Mouse (Mus musculus) embryonic facial prominence, embryonic 15.5 days (tissue): ENCODE measurements at regions not wholly inside any gene's neighbourhood (a gene's known extent, or its start where the extent isn't known, plus 50 kb on each side); places are given as distances from the start of the nearest gene placed in this dataset.

ENCODE experiments used
- ATAC-seq: fragments of 200-750 bp; cut with Nextera tagmentation; 2 replicates; pipeline ENCODE4 v1.8.0; 2017; ENCODE audit warnings: low read depth, moderate TSS enrichment; ENCODE audit not compliant: insufficient number of reproducible peaks, low FRiP score, low TSS enrichment
- H3K27ac ChIP-seq: fragments of 300-500 bp; sonication (generic); replicated peaks from 2 replicates; pipeline ENCODE4 v1.5.1; 2015; ENCODE audit warnings: mild to moderate bottlenecking, inconsistent platforms
- H3K27me3 ChIP-seq: fragments of 300-500 bp; sonication (generic); 2 replicates; pipeline ENCODE4 v1.6.1; 2015; ENCODE audit warnings: inconsistent platforms
- H3K36me3 ChIP-seq: fragments of 300-500 bp; sonication (generic); 2 replicates; pipeline ENCODE4 v1.6.1; 2015; ENCODE audit warnings: mild to moderate bottlenecking, inconsistent platforms
- H3K4me1 ChIP-seq: fragments of 300-500 bp; sonication (generic); 2 replicates; pipeline ENCODE4 v1.6.1; 2015; ENCODE audit warnings: inconsistent platforms
- H3K4me2 ChIP-seq: fragments of 300-500 bp; sonication (generic); replicated peaks from 2 replicates; pipeline ENCODE4 v1.6.1; 2015; ENCODE audit warnings: mild to moderate bottlenecking, inconsistent platforms
- H3K4me3 ChIP-seq: fragments of 300-500 bp; sonication (generic); replicated peaks from 2 replicates; pipeline ENCODE4 v1.5.1; 2015; ENCODE audit warnings: mild to moderate bottlenecking, inconsistent platforms
- H3K9ac ChIP-seq: fragments of 300-500 bp; sonication (generic); 2 replicates; pipeline ENCODE4 v1.6.1; 2015; ENCODE audit warnings: inconsistent platforms
- H3K9me3 ChIP-seq: fragments of 300-500 bp; sonication (generic); replicated peaks from 2 replicates; pipeline ENCODE4 v1.6.1; 2016; ENCODE audit warnings: inconsistent platforms
- WGBS: fragments of 180-500 bp; shearing (Covaris S2); methylation state at CpG from one replicate; pipeline ENCODE4 v1.1.7; 2015; 5-methylcytosine and 5-hydroxymethylcytosine counted together

GRCm38 (mm10) chr3:61466641-61467040 lies 100.9 kb upstream of the B430305J03Rik start:
- no peak overlapping the region for H3K4me2 ChIP-seq
- no peak overlapping the region for H3K9ac ChIP-seq
- no peak overlapping the region for H3K4me3 ChIP-seq
- H3K27ac ChIP-seq = no peak overlapping the region
- no peaks in the 10 kb centered on the region for H3K9me3 ChIP-seq
- WGBS = 56% methylated on average over 2 of the region's 2 CpGs
- H3K4me1 ChIP-seq = no peaks in the 10 kb centered on the region
- no peak for ATAC-seq
- no peaks in the 10 kb centered on the region for H3K36me3 ChIP-seq
- no peaks in the 10 kb centered on the region for H3K27me3 ChIP-seq

GRCm38 (mm10) chr3:61460076-61460475 lies 94.3 kb upstream of the B430305J03Rik start:
- no peak overlapping the region for H3K4me3 ChIP-seq

GRCm38 (mm10) chr3:61456598-61456997 lies 90.8 kb upstream of the B430305J03Rik start:
- no peaks in the 10 kb centered on the region for H3K27me3 ChIP-seq
- H3K9ac ChIP-seq = no peak overlapping the region
- H3K4me3 ChIP-seq = no peak overlapping the region
- WGBS = 84% methylated on average over 2 of the region's 2 CpGs
- no peaks in the 10 kb centered on the region for H3K4me1 ChIP-seq
- no peak overlapping the region for H3K27ac ChIP-seq
- H3K4me2 ChIP-seq = no peak overlapping the region
- H3K9me3 ChIP-seq = no peaks in the 10 kb centered on the region
- H3K36me3 ChIP-seq = no peaks in the 10 kb centered on the region
- ATAC-seq = no peak

More at GRCm38 (mm10) chr3:61460076-61460475, 94.3 kb upstream of the B430305J03Rik start:
- H3K27ac ChIP-seq = no peak overlapping the region
- H3K4me2 ChIP-seq = no peak overlapping the region
- H3K36me3 ChIP-seq = no peaks in the 10 kb centered on the region
- no peak overlapping the region for H3K9ac ChIP-seq
- no peaks in the 10 kb centered on the region for H3K4me1 ChIP-seq
- no peak for ATAC-seq
- no peaks in the 10 kb centered on the region for H3K27me3 ChIP-seq
- H3K9me3 ChIP-seq = no peaks in the 10 kb centered on the region

- ATAC-seq = no peak
- no peak overlapping the region for H3K4me3 ChIP-seq
- H3K36me3 ChIP-seq = no peaks in the 10 kb centered on the region
- H3K9ac ChIP-seq = no peak overlapping the region
- no peak overlapping the region for H3K27ac ChIP-seq
- no peak overlapping the region for H3K4me2 ChIP-seq
- WGBS = 79% methylated on average over 2 of the region's 2 CpGs
- no peaks in the 10 kb centered on the region for H3K27me3 ChIP-seq
- no peaks in the 10 kb centered on the region for H3K4me1 ChIP-seq
- no peaks in the 10 kb centered on the region for H3K9me3 ChIP-seq
Measured at GRCm38 (mm10) chr3:61442000-61442739, 76.4 kb upstream of the B430305J03Rik start.

DNA sequence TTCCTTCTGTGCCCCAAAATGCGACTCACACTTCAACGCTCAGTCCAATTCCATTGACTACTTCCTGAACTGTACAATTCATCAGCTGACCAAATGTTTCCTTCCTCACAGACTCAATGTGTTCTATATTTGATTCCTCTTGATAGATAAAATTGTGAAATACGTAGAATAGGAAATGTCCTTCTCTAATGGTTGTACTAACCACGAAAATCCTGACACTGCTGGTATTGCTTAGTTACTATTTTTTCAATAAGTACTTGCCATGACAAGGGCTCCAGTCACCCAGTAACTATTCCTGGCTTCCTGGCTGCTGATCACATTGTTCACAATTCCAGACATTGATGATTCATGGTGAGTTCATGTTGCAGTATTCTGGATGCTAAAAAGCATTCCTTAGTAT lies 75.7 kb upstream of the B430305J03Rik start:
- Histone ChIP-seq H3K4me2 (no peak overlapping the region), H3K9ac (no peak overlapping the region), H3K4me1 (no peaks in the 10 kb centered on the region), H3K27ac (no peak overlapping the region), H3K4me3 (no peak overlapping the region), H3K9me3 (no peaks in the 10 kb centered on the region), H3K27me3 (no peaks in the 10 kb centered on the region), H3K36me3 (no peaks in the 10 kb centered on the region)
- 79% methylated on average over 4 of the region's 4 CpGs for WGBS
- no peak for ATAC-seq

DNA sequence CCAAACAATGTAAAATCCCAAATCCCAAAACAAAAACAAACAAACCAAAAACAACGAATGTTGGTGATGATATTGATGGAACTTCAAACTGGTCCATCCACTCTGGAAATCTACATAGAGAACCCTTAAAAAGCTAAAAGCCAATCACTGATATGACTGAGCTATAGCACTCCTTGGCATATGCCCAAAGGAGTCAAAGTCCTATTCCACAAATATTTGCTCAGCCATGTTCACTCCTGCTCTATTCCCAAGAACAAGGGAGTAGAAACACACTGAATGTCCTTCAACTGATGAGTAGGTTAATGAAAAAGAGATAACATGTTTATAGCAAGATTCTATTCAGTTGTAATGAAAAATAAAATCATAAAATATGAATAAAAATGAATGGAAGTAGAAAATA lies 63.0 kb upstream of the B430305J03Rik start:
- Histone ChIP-seq H3K4me3 (no peak overlapping the region), H3K4me2 (no peak overlapping the region), H3K27ac (no peak overlapping the region), H3K36me3 (no peaks in the 10 kb centered on the region), H3K4me1 (no peaks in the 10 kb centered on the region), H3K9ac (no peak overlapping the region), H3K9me3 (no peaks in the 10 kb centered on the region), H3K27me3 (no peaks in the 10 kb centered on the region)
- no peak for ATAC-seq
- WGBS = 92% methylated on average over 1 of the region's 1 CpGs

- Histone ChIP-seq H3K4me1 (no peaks in the 10 kb centered on the region), H3K9ac (no peak overlapping the region), H3K4me3 (no peak overlapping the region), H3K27ac (no peak overlapping the region), H3K9me3 (no peaks in the 10 kb centered on the region), H3K27me3 (no peaks in the 10 kb centered on the region), H3K4me2 (no peak overlapping the region), H3K36me3 (no peaks in the 10 kb centered on the region)
- WGBS = 56% methylated on average over 5 of the region's 5 CpGs
- no peak for ATAC-seq
Measured at GRCm38 (mm10) chr3:61423945-61424344, 58.2 kb upstream of the B430305J03Rik start.

GRCm38 (mm10) chr3:61419706-61420105 lies 54.0 kb upstream of the B430305J03Rik start:
- H3K4me2 ChIP-seq = no peak overlapping the region
- no peaks in the 10 kb centered on the region for H3K4me1 ChIP-seq
- 76% methylated on average over 3 of the region's 3 CpGs for WGBS
- no peaks in the 10 kb centered on the region for H3K27me3 ChIP-seq
- no peak for ATAC-seq
- H3K4me3 ChIP-seq = no peak overlapping the region
- no peaks in the 10 kb centered on the region for H3K9me3 ChIP-seq
- H3K27ac ChIP-seq = no peak overlapping the region
- no peaks in the 10 kb centered on the region for H3K36me3 ChIP-seq
- no peak overlapping the region for H3K9ac ChIP-seq

GRCm38 (mm10) chr3:61418096-61418495 lies 52.3 kb upstream of the B430305J03Rik start:
- no peak overlapping the region for H3K4me3 ChIP-seq
- no peak overlapping the region for H3K9ac ChIP-seq
- H3K36me3 ChIP-seq = no peaks in the 10 kb centered on the region
- H3K4me1 ChIP-seq = no peaks in the 10 kb centered on the region
- H3K4me2 ChIP-seq = no peak overlapping the region
- no peak for ATAC-seq
- no peaks in the 10 kb centered on the region for H3K9me3 ChIP-seq
- WGBS = 77% methylated on average over 3 of the region's 3 CpGs
- H3K27me3 ChIP-seq = no peaks in the 10 kb centered on the region
- H3K27ac ChIP-seq = no peak overlapping the region
